Mouse (Mus musculus): ENCODE measurements around the gene Xpot.

DNA sequence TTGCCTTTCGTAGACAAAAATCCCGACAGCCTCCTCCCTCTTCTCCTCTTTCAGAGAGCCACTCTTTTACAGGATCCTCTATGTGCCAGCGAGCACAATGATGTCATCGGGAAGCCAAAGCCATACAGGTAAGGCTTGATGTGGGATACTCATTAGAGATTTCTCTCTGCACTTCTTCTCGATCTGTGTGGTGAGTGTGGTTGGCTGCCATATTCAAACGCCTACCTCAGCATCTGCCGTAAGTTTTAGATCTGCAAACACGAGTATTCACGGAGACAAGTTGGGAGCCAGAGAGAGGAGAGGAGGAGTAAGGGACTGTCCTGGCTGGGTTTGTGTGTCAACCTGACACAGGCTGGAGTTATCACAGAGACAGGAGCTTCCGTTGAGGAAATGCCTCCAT lies 43.0 kb upstream of the Xpot start:
- TF ChIP-seq TAL1 (IDR thresholded peaks at IDR 0.05; ENCODE audit: low read length) (no peak), GATA1 (IDR thresholded peaks at IDR 0.05; ENCODE audit: low read length) (no peak)
